Mouse (Mus musculus): Measurements from ENCODE around the gene Ms4a4a.

The Ms4a4a gene

GRCm38 (mm10) chr19:11435058-11435834 lies 59.9 kb downstream of the Ms4a4a start:
- DNase-seq (ENCODE audit: low spot score), result no peak

Data from urinary bladder, postnatal 14 days (tissue).